11 mouse cellular contexts compared by ENCODE assay signal in genomic region chr13:24244613-24245012, GRCm38 (mm10). TPM values are rescaled to one million over a fixed set of nuclear protein-coding genes. Genes with fewer than 3 reads are reported as not detected.
A peak's percentile ranks its signal among the peaks of the same experiment; 100 is the strongest.
DNase-seq lines count a peak whose midpoint lies in the region; ATAC-seq and TF ChIP-seq lines count a peak whose summit lies in the region.
"Had no signal": no experiment of that assay in that cellular context is flagged by ENCODE, and none has a peak within 500 bp of the region (broad histone marks: within the 10 kb centered on the region; RNA-seq: fewer than 3 reads in every experiment).

No protein-coding gene starts in this region.

- 0 out of 2 replicates have a peak, but pooled peaks have one; percentile 34 for TF ChIP-seq EP300 in heart, adult 2 months (IDR thresholded peaks at IDR 0.05; ENCODE audit: insufficient read depth, low read depth, low read length)

- H3K9me3 ChIP-seq in heart, embryonic 10.5 days = no peaks in the 10 kb centered on the region
- no peaks in the 10 kb centered on the region for H3K9me3 ChIP-seq in megakaryocyte, embryonic 14.5 days
- H3K9me3 ChIP-seq in lung, embryonic 14.5 days (ENCODE audit: low read depth, low read length) = no peaks in the 10 kb centered on the region
- H3K9me3 ChIP-seq: embryonic facial prominence, embryonic 12.5 days; limb, embryonic 15.5 days had no signal

- no peak for TF ChIP-seq CTCF in heart, adult 2 months (IDR thresholded peaks at IDR 0.05)
- TF ChIP-seq CTCF in lung, embryonic 14.5 days (IDR thresholded peaks at IDR 0.05; ENCODE audit: low read depth) = no peak

- no peak overlapping the region for H3K4me3 ChIP-seq in heart, adult 2 months
- no peak overlapping the region for H3K4me3 ChIP-seq in heart, embryonic 10.5 days
- H3K4me3 ChIP-seq in megakaryocyte, embryonic 14.5 days (replicated peaks) = peak overlapping the region; percentile 6
- H3K4me3 ChIP-seq in lung, embryonic 14.5 days (ENCODE audit: low read depth, low read length) = no peak overlapping the region
- H3K4me3 ChIP-seq: embryonic facial prominence, embryonic 12.5 days; gastrocnemius, adult 2 months; limb, embryonic 15.5 days had no signal

- ATAC-seq in megakaryocyte, adult 5-6 weeks (ENCODE audit: poor library complexity, severe bottlenecking) = no peak
- ATAC-seq in lung, embryonic 14.5 days (ENCODE audit: insufficient read depth) = peak; percentile 75

- H3K27me3 ChIP-seq in heart, adult 2 months (ENCODE audit: control insufficient read depth, insufficient read depth, low read length) = no peaks in the 10 kb centered on the region
- H3K27me3 ChIP-seq in heart, embryonic 10.5 days (ENCODE audit: insufficient read depth, poor library complexity, severe bottlenecking) = no peaks in the 10 kb centered on the region
- peaks cover 3% of the 10 kb centered on the region for H3K27me3 ChIP-seq in megakaryocyte, embryonic 14.5 days (replicated peaks)
- no peaks in the 10 kb centered on the region for H3K27me3 ChIP-seq in lung, embryonic 14.5 days (ENCODE audit: insufficient read depth, low read length)
- H3K27me3 ChIP-seq: embryonic facial prominence, embryonic 12.5 days; limb, embryonic 15.5 days had no signal

- WGBS in heart, adult 2 months = 44% methylated on average over 11 of the region's 11 CpGs
- WGBS in heart, embryonic 10.5 days = 57% methylated on average over 11 of the region's 11 CpGs
- WGBS in lung, embryonic 14.5 days = 27% methylated on average over 11 of the region's 11 CpGs

- no peak overlapping the region for H3K27ac ChIP-seq in heart, adult 2 months
- H3K27ac ChIP-seq in heart, embryonic 10.5 days = no peak overlapping the region
- no peak overlapping the region for H3K27ac ChIP-seq in lung, embryonic 14.5 days (ENCODE audit: low read depth)
- H3K27ac ChIP-seq: embryonic facial prominence, embryonic 12.5 days; gastrocnemius, adult 2 months; limb, embryonic 15.5 days had no signal

- H3K79me2 ChIP-seq in heart, adult 2 months (replicated peaks; ENCODE audit: control insufficient read depth, insufficient read depth, low read length) = no peaks in the 10 kb centered on the region

- intact Hi-C loops in heart, adult 2 months (cut with DNase I) = no loop called here

- peaks cover 2% of the 10 kb centered on the region for H3K4me1 ChIP-seq in heart, adult 2 months (ENCODE audit: control insufficient read depth, insufficient read depth, low read length)
- peaks cover 17% of the 10 kb centered on the region for H3K4me1 ChIP-seq in heart, embryonic 10.5 days
- H3K4me1 ChIP-seq in megakaryocyte, embryonic 14.5 days = peaks cover 90% of the 10 kb centered on the region
- H3K4me1 ChIP-seq in lung, embryonic 14.5 days (ENCODE audit: insufficient read depth) = peaks cover 11% of the 10 kb centered on the region; the same call in 1 of the 2 replicates

- peak; percentile 46 to 55 for DNase-seq in heart, adult 2 months
- no peak for DNase-seq in heart, embryonic 10.5 days (ENCODE audit: low spot score)
- peak; percentile 81 for DNase-seq in lung, embryonic 14.5 days
- no peak for DNase-seq in layer of hippocampus, adult 9-11 months
- DNase-seq in adipocyte (ENCODE audit: low spot score) = no peak
- DNase-seq: cerebellum, adult 2 months; gastrocnemius, adult 2 months had no signal

- H3K9ac ChIP-seq in heart, adult 2 months (ENCODE audit: low read depth, low read length) = no peak overlapping the region
- no peak overlapping the region for H3K9ac ChIP-seq in lung, embryonic 14.5 days
- H3K9ac ChIP-seq: embryonic facial prominence, embryonic 12.5 days; limb, embryonic 15.5 days had no signal

- H3K36me3 ChIP-seq in heart, adult 2 months (ENCODE audit: control insufficient read depth, insufficient read depth, low read length) = no peaks in the 10 kb centered on the region
- H3K36me3 ChIP-seq in heart, embryonic 10.5 days = no peaks in the 10 kb centered on the region
- H3K36me3 ChIP-seq in megakaryocyte, embryonic 14.5 days (replicated peaks; ENCODE audit: low read length) = peaks cover 8% of the 10 kb centered on the region
- H3K36me3 ChIP-seq in lung, embryonic 14.5 days (ENCODE audit: insufficient read depth) = no peaks in the 10 kb centered on the region
- H3K36me3 ChIP-seq: embryonic facial prominence, embryonic 12.5 days; limb, embryonic 15.5 days had no signal

- 0 out of 2 replicates have a peak overlapping the region, but pooled peaks have one; percentile 25 for H3K4me2 ChIP-seq in lung, embryonic 14.5 days
- H3K4me2 ChIP-seq: embryonic facial prominence, embryonic 12.5 days; limb, embryonic 15.5 days had no signal

- no peak for TF ChIP-seq POLR2A in heart, adult 2 months (IDR thresholded peaks at IDR 0.05; ENCODE audit: insufficient read depth, low read depth, low read length)

RNA-seq across cellular contexts. Expression of gene Carmil1, which starts 36.0 kb away (rescaled TPM):
- 1 to 10 TPM; 4.4 to 6.9 TPM for total RNA-seq in heart, adult 2 months (2021)
- 1.2 and 1.4 TPM in 2 replicates for polyA plus RNA-seq in heart, adult 2 months (2012; rRNA removed)
- polyA plus RNA-seq in heart, embryonic 10.5 days (2016; fragmentation: Nextera tagmentation; extraction: Ambion mirVana) = 13.5 and 21.8 TPM in 2 replicates
- 4.5 and 9.5 TPM in 2 replicates for polyA plus RNA-seq in megakaryocyte, embryonic 14.5 days (2012; ENCODE audit: insufficient read depth, low replicate concordance)
- total RNA-seq in megakaryocyte, adult 5-6 weeks (2015) = 7.2 and 9.6 TPM in 2 replicates
- total RNA-seq in megakaryocyte, adult 5-6 weeks (2017) = 11.7 and 16.9 TPM in 2 replicates
- polyA plus RNA-seq in lung, embryonic 14.5 days (2014; fragmentation: Nextera tagmentation; extraction: Ambion mirVana) = 48.3 and 50.7 TPM in 2 replicates

Comparison
In these comparisons a context has a peak if more than half of its experiments do, and no peak if none do; other contexts are left out.
1. DNase-seq: peak in heart, adult 2 months (2 of 2) and lung, embryonic 14.5 days (single experiment); none in heart, embryonic 10.5 days (single experiment), layer of hippocampus, adult 9-11 months (single experiment) and adipocyte (single experiment).